Mouse (Mus musculus): ENCODE results near the gene 4930407I10Rik.

- no peak; the same call in 1 of the 2 replicates for TF ChIP-seq CHD1 (IDR thresholded peaks at IDR 0.05; ENCODE audit: low read depth, low read length)
- TF ChIP-seq CTCF (conservative IDR thresholded peaks at IDR 0.05 in 1 of 2, IDR thresholded peaks at IDR 0.05 in 1 of 2; ENCODE audit: low read depth in 2 of 2, low read length in 2 of 2): no peak
- TF ChIP-seq ZMIZ1 (IDR thresholded peaks at IDR 0.05; ENCODE audit: low read depth, low read length): peak; percentile 93
- TF ChIP-seq POLR2A (IDR thresholded peaks at IDR 0.05; ENCODE audit: low read depth, low read length): peak; percentile 90
- TF ChIP-seq EP300 (IDR thresholded peaks at IDR 0.05; ENCODE audit: low read length): no peak
- TF ChIP-seq JUN (IDR thresholded peaks at IDR 0.05; ENCODE audit: insufficient read depth, low read depth, low read length): peak; percentile 5; the same call in 1 of the 2 replicates
- peak; percentile 92 for TF ChIP-seq NELFE (IDR thresholded peaks at IDR 0.05; ENCODE audit: low read depth, low read length)
- TF ChIP-seq ZKSCAN1 (IDR thresholded peaks at IDR 0.05; ENCODE audit: borderline replicate concordance, low read depth, low read length): no peak
- no peak for TF ChIP-seq ZC3H11A (IDR thresholded peaks at IDR 0.05; ENCODE audit: low read depth, low read length)
- 0 out of 2 replicates have a peak, but pooled peaks have one; percentile 25 for TF ChIP-seq MAZ (IDR thresholded peaks at IDR 0.05; ENCODE audit: low read depth, low read length)
These were observed 11.7 kb upstream of the 4930407I10Rik start, which contains the start of gene Snu13 for GRCm38 (mm10) chr15:82047080-82047883.

All from CH12.LX (cell line).